Mouse (Mus musculus) hindbrain, embryonic 15.5 days (tissue): ENCODE data around the gene Tbx5. TPM values are rescaled to one million over a fixed set of nuclear protein-coding genes. Genes with fewer than 3 reads are reported as not detected.

Experiments
- ATAC-seq: fragments of 200-750 bp; cut with Nextera tagmentation; 2 replicates; pipeline ENCODE4 v1.8.0; 2017; ENCODE audit warnings: low read depth, moderate number of reproducible peaks, moderate TSS enrichment; ENCODE audit not compliant: low FRiP score
- H3K27ac ChIP-seq: fragments of 300-500 bp; sonication (generic); replicated peaks from 2 replicates; pipeline ENCODE4 v1.5.1; 2015; ENCODE audit warnings: mild to moderate bottlenecking, inconsistent platforms
- H3K27me3 ChIP-seq: fragments of 300-500 bp; sonication (generic); 2 replicates; pipeline ENCODE4 v1.6.1; 2015; ENCODE audit warnings: control low read depth, inconsistent platforms
- H3K36me3 ChIP-seq: fragments of 300-500 bp; sonication (generic); 2 replicates; pipeline ENCODE4 v1.6.1; 2015; ENCODE audit warnings: control low read depth, inconsistent platforms
- H3K4me1 ChIP-seq: fragments of 300-500 bp; sonication (generic); replicated peaks from 2 replicates; pipeline ENCODE4 v1.6.1; 2015; ENCODE audit warnings: control low read depth, inconsistent platforms
- H3K4me2 ChIP-seq: fragments of 300-500 bp; sonication (generic); 2 replicates; pipeline ENCODE4 v1.6.1; 2015; ENCODE audit warnings: moderate library complexity, mild to moderate bottlenecking, inconsistent platforms
- H3K4me3 ChIP-seq: fragments of 300-500 bp; sonication (generic); 2 replicates; pipeline ENCODE4 v1.5.1; 2015; ENCODE audit warnings: mild to moderate bottlenecking, inconsistent platforms
- H3K9ac ChIP-seq: fragments of 300-500 bp; sonication (generic); 2 replicates; pipeline ENCODE4 v1.6.1; 2015; ENCODE audit warnings: inconsistent platforms
- H3K9me3 ChIP-seq: fragments of 300-500 bp; sonication (generic); 2 replicates; pipeline ENCODE4 v1.6.1; 2016; ENCODE audit warnings: control low read depth, inconsistent platforms
- WGBS: fragments of 180-500 bp; shearing (Covaris S2); methylation state at CpG from one replicate; pipeline ENCODE4 v1.1.7; 2015; 5-methylcytosine and 5-hydroxymethylcytosine counted together
- polyA plus RNA-seq: library from polyadenylated mRNA; unstranded; fragments of >200 nt; fragmentation: Nextera tagmentation; extraction: Ambion mirVana; gene quantifications from 2 replicates; pipeline ENCODE4 v1.2.1, GENCODE M21; 2015

Gene Tbx5
- polyA plus RNA-seq, 1 experiment from 2014 or later: 0.09 TPM

- no peaks in the 10 kb centered on the region for H3K4me1 ChIP-seq
- no peak overlapping the region for H3K27ac ChIP-seq
- no peak overlapping the region for H3K4me3 ChIP-seq
- H3K4me2 ChIP-seq: no peak overlapping the region
- ATAC-seq: no peak
- no peaks in the 10 kb centered on the region for H3K27me3 ChIP-seq
- H3K9me3 ChIP-seq: no peaks in the 10 kb centered on the region
- 56% methylated on average over 11 of the region's 11 CpGs for WGBS
- no peaks in the 10 kb centered on the region for H3K36me3 ChIP-seq
- H3K9ac ChIP-seq: no peak overlapping the region
These were observed 89.8 kb downstream of the Tbx5 start for GRCm38 (mm10) chr5:119922229-119922628.

Other genes starting within 250 kb of the Tbx5 start
- 4.0 and 5.0 TPM in 2 replicates for gene Tbx3, start 162.0 kb upstream of the Tbx5 start, polyA plus RNA-seq